Comparison of ENCODE assay signal across 10 mouse cellular contexts in the genomic region with DNA sequence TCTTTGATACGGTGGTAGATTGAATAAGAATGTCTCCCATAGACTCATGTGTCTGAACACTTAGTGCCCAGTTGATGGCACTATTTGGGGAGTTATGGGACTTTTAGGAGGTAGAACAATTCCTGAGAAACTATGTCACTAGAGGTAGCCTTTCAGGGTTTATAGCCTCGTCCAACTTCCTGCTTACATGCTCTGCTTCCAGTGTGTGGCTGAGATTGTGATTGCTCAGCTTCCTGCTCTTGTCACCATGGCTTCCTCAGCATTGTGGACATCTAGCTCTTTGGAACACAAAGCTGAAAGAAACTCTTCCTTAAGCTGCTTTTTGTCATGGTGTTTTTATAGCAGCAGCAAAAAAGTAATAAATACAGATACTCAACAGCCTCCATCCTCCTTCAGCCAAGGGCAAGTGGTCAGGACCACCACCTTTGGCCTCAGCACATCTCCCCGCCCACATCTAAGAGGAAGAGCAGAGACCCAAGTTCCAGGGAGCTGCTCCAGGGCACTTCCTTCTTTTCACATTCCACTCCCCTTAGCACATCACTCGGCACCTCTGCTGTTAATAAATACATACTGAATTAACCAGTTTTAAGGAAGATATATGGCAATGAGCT.
A peak's percentile ranks its signal among the peaks of the same experiment; 100 is the strongest.
DNase-seq lines count a peak whose midpoint lies in the region; ATAC-seq and TF ChIP-seq lines count a peak whose summit lies in the region.
"Had no signal": no experiment of that assay in that cellular context is flagged by ENCODE, and none has a peak within 500 bp of the region (broad histone marks: within the 10 kb centered on the region; RNA-seq: fewer than 3 reads in every experiment).

No protein-coding gene starts in this region.

- no peaks in the 10 kb centered on the region for H3K4me1 ChIP-seq in lung, embryonic 14.5 days (ENCODE audit: insufficient read depth)
- peaks cover 5% of the 10 kb centered on the region; the same call in 1 of the 2 replicates for H3K4me1 ChIP-seq in kidney, embryonic 14.5 days (ENCODE audit: control insufficient read depth, insufficient read depth, low read length)

- no peak overlapping the region for H3K4me2 ChIP-seq in lung, embryonic 14.5 days
- H3K4me2 ChIP-seq in kidney, embryonic 14.5 days (replicated peaks; ENCODE audit: low read depth, low read length) = no peak overlapping the region
- H3K4me2 ChIP-seq: hindbrain, embryonic 15.5 days had no signal

- DNase-seq in gastrocnemius, adult 2 months = no peak
- no peak for DNase-seq in gastrocnemius, adult 8-10 months (ENCODE audit: low spot score in 2 of 2)
- DNase-seq in lung, embryonic 14.5 days = peak; percentile 19
- DNase-seq in lung, adult 18-20 months = no peak
- DNase-seq in left cerebral cortex, adult 11 months (ENCODE audit: low spot score) = no peak
- DNase-seq: right cerebral cortex, adult 18-20 months had no signal

- intact Hi-C loops in gastrocnemius, adult 2 months (cut with DNase I) = no loop called here

- H3K36me3 ChIP-seq in lung, embryonic 14.5 days (ENCODE audit: insufficient read depth) = 0 out of 2 replicates have a peak, but pooled peaks cover 2% of the 10 kb centered on the region
- H3K36me3 ChIP-seq in kidney, embryonic 14.5 days (ENCODE audit: control insufficient read depth, insufficient read depth, low read length) = no peaks in the 10 kb centered on the region

- peak overlapping the region; percentile 55 for H3K27ac ChIP-seq in gastrocnemius, adult 2 months
- H3K27ac ChIP-seq in lung, embryonic 14.5 days (ENCODE audit: low read depth) = no peak overlapping the region
- peak overlapping the region; percentile 8 for H3K27ac ChIP-seq in kidney, embryonic 14.5 days (ENCODE audit: low read depth, low read length)

- no peaks in the 10 kb centered on the region for H3K27me3 ChIP-seq in lung, embryonic 14.5 days (ENCODE audit: insufficient read depth, low read length)
- no peaks in the 10 kb centered on the region for H3K27me3 ChIP-seq in kidney, embryonic 14.5 days (ENCODE audit: control insufficient read depth, insufficient read depth, low read length)
- H3K27me3 ChIP-seq: hindbrain, embryonic 15.5 days had no signal

- no peak overlapping the region for H3K9ac ChIP-seq in lung, embryonic 14.5 days
- H3K9ac ChIP-seq in kidney, embryonic 14.5 days (ENCODE audit: low read depth, low read length) = no peak overlapping the region
- H3K9ac ChIP-seq: hindbrain, embryonic 15.5 days had no signal

- TF ChIP-seq CTCF in gastrocnemius, adult 2 months (IDR thresholded peaks at IDR 0.05) = no peak
- no peak for TF ChIP-seq CTCF in lung, embryonic 14.5 days (IDR thresholded peaks at IDR 0.05; ENCODE audit: low read depth)

- H3K9me3 ChIP-seq in lung, embryonic 14.5 days (ENCODE audit: low read depth, low read length) = no peaks in the 10 kb centered on the region
- H3K9me3 ChIP-seq in kidney, embryonic 14.5 days (ENCODE audit: control insufficient read depth, low read length) = no peaks in the 10 kb centered on the region
- H3K9me3 ChIP-seq: hindbrain, embryonic 15.5 days had no signal

- ATAC-seq in lung, embryonic 14.5 days (ENCODE audit: insufficient read depth) = no peak
- ATAC-seq in kidney, embryonic 14.5 days (ENCODE audit: low FRiP score, low TSS enrichment) = no peak
- peak; percentile 38; the same call in 1 of the 2 replicates for ATAC-seq in megakaryocyte, adult 5-6 weeks (ENCODE audit: poor library complexity, severe bottlenecking)
- no peak for ATAC-seq in megakaryocyte-erythroid progenitor cell, adult 5-6 weeks (replicated peaks; ENCODE audit: low FRiP score, low TSS enrichment, poor library complexity, severe bottlenecking)

- H3K4me3 ChIP-seq in gastrocnemius, adult 2 months = no peak overlapping the region
- no peak overlapping the region for H3K4me3 ChIP-seq in lung, embryonic 14.5 days (ENCODE audit: low read depth, low read length)
- H3K4me3 ChIP-seq in kidney, embryonic 14.5 days (ENCODE audit: low read length) = no peak overlapping the region
- H3K4me3 ChIP-seq: hindbrain, embryonic 15.5 days had no signal

- 60% methylated on average over 4 of the region's 4 CpGs for WGBS in lung, embryonic 14.5 days
- WGBS in kidney, embryonic 14.5 days = 47% methylated on average over 4 of the region's 4 CpGs
